Mouse (Mus musculus): ENCODE measurements around the gene Rad23a. TPM values are rescaled to one million over a fixed set of nuclear protein-coding genes. Genes with fewer than 3 reads are reported as not detected.

Gene Rad23a
- polyA plus RNA-seq, 1 experiment from 2014 or later = 110 TPM

DNA sequence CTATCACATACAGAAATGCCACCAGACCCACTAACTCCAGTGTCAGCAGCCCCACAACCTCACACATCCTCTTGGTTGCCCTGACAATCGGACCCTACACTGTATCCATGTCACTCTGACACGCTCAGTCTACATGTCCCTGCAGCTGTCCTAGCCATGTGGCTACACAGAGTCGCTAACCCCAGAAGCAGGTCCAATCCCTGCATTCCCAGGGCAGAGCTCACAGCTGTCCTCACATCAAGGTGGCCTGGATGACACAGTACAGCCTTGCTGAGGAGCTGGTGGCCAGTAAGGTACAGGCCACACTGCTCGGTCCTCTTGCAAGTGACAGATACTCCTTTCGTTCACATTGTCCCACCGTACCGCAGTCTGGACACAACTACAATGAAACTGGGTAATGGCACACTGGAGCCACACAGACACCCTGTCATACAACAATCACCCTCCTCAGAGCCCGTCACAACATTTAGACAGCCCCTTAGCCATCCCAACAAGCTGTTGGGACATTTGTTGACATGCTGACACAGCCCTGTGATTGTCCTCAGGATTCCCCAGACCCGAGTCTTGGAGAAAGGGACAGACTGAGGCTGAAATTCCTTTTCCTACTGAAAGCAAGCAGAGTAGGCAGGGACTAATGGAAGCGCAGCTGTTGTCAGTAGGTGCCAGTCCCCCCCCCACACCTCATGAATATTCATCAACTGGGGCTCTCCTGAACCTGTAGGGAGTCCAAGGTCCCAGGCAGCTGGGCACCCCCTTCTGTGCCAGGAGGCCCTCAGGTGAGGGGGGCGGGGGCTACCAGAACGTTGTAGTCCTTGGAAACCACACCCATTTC lies 31.1 kb downstream of the Rad23a start:
- peaks cover 8% of the 10 kb centered on the region for H3K4me1 ChIP-seq (replicated peaks; ENCODE audit: control insufficient read depth, insufficient read depth, low read length)
- 67% methylated on average over 12 of the region's 12 CpGs for WGBS
- 0 out of 2 replicates have a peak, but pooled peaks cover 5% of the 10 kb centered on the region for H3K9me3 ChIP-seq (ENCODE audit: control insufficient read depth, low read length)
- H3K27me3 ChIP-seq (ENCODE audit: control insufficient read depth, insufficient read depth, low read depth, low read length) = no peaks in the 10 kb centered on the region; the same call in 1 of the 2 replicates
- no peak overlapping the region for H3K4me2 ChIP-seq (ENCODE audit: low read depth, low read length)
- ATAC-seq (ENCODE audit: low read depth) = no peak
- H3K4me3 ChIP-seq (ENCODE audit: low read length) = no peak overlapping the region
- no peaks in the 10 kb centered on the region for H3K36me3 ChIP-seq (ENCODE audit: control insufficient read depth, insufficient read depth, low read length)
- H3K27ac ChIP-seq (ENCODE audit: low read length) = no peak overlapping the region
- no peak overlapping the region for H3K9ac ChIP-seq (ENCODE audit: low read length)

DNA sequence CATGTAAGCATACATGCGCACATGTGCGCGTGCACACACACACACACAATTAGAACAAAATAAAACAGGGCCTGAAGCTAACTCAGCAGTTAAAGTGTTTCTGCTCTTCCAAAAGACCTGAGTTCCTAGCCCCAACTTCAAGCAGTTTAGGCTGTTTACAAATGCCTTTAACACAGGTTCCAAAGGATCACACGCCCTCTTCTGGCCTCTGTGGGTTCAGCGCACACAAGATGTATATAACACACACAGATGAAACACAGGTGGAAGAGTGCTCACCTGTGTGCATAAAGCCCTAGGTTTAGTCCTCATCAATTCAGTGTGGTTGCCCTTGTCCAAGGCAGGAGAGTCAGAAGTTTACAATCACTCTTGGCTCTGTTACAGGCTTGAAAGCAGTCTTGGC lies 34.4 kb downstream of the Rad23a start:
- H3K27me3 ChIP-seq (ENCODE audit: control insufficient read depth, insufficient read depth, low read depth, low read length) = no peaks in the 10 kb centered on the region
- H3K9me3 ChIP-seq (ENCODE audit: control insufficient read depth, low read length) = 0 out of 2 replicates have a peak, but pooled peaks cover 5% of the 10 kb centered on the region

DNA sequence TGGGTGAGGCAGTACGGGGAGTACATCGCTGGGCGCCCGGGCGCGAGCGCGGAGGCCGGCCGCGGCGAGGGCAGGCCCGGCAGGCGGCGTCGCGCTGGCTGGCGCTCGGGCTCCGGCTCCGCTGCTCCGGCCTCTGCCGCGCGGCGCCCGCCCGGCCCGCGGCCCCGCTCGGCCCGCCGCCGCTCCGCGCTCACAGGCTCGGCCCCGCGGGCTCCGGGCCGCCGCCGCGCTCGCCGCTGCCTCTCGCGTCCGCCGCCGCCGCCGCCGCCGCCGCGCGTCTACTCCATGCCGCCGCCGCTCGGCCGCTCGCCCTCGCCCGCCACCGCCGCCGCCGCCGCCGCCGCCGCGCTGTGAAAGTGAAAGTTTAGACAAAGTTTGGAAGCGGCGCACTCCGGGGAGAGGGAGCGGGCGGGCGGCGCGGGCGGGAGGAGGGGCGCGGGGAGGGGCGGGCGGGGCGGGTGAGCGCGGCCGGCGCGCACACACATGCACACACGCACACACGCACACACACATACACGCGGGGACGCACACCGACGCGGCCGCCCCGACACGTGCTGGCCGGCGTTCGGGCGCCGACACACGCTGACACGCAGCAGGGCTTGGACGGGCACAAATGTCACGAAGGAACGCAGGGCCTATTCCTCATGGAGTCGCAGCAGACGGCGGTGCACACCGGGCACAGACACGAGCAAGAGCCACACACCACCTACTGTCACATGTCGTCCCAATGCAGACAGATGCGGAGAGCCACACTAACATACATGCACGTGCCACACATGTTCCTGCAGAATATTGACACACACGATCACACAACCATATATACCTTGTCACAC lies 40.2 kb downstream of the Rad23a start, which contains the start of gene Nfix:
Gene Nfix, minus strand, starts transcription at position 346 of the 833 bp plus-strand sequence.
- H3K4me3 ChIP-seq (ENCODE audit: low read length) = peak within 1 kb of the TSS; percentile 90
- WGBS = 2% methylated on average over 35 of the region's 125 CpGs
- H3K9ac ChIP-seq (ENCODE audit: low read length) = peak within 1 kb of the TSS; percentile 99
- H3K27ac ChIP-seq (ENCODE audit: low read length) = peak within 1 kb of the TSS; percentile 94
- peaks cover 39% of the 10 kb centered on the region for H3K4me1 ChIP-seq (replicated peaks; ENCODE audit: control insufficient read depth, insufficient read depth, low read length)
- no peaks in the 10 kb centered on the region for H3K9me3 ChIP-seq (ENCODE audit: control insufficient read depth, low read length)
- peaks cover 4% of the 10 kb centered on the region; the same call in 1 of the 2 replicates for H3K36me3 ChIP-seq (ENCODE audit: control insufficient read depth, insufficient read depth, low read length)
- ATAC-seq (ENCODE audit: low read depth) = peak; percentile 71
- peak within 1 kb of the TSS; percentile 90 for H3K4me2 ChIP-seq (ENCODE audit: low read depth, low read length)
- H3K27me3 ChIP-seq (ENCODE audit: control insufficient read depth, insufficient read depth, low read depth, low read length) = no peaks in the 10 kb centered on the region

More for the DNA sequence above, 34.4 kb downstream of the Rad23a start:
- Histone ChIP-seq H3K27ac (ENCODE audit: low read length) (no peak overlapping the region), H3K4me2 (ENCODE audit: low read depth, low read length) (no peak overlapping the region), H3K9ac (ENCODE audit: low read length) (no peak overlapping the region), H3K4me3 (ENCODE audit: low read length) (no peak overlapping the region), H3K4me1 (replicated peaks; ENCODE audit: control insufficient read depth, insufficient read depth, low read length) (peaks cover 7% of the 10 kb centered on the region), H3K36me3 (ENCODE audit: control insufficient read depth, insufficient read depth, low read length) (no peaks in the 10 kb centered on the region)
- ATAC-seq (ENCODE audit: low read depth) = no peak
- 92% methylated on average over 5 of the region's 5 CpGs for WGBS

DNA sequence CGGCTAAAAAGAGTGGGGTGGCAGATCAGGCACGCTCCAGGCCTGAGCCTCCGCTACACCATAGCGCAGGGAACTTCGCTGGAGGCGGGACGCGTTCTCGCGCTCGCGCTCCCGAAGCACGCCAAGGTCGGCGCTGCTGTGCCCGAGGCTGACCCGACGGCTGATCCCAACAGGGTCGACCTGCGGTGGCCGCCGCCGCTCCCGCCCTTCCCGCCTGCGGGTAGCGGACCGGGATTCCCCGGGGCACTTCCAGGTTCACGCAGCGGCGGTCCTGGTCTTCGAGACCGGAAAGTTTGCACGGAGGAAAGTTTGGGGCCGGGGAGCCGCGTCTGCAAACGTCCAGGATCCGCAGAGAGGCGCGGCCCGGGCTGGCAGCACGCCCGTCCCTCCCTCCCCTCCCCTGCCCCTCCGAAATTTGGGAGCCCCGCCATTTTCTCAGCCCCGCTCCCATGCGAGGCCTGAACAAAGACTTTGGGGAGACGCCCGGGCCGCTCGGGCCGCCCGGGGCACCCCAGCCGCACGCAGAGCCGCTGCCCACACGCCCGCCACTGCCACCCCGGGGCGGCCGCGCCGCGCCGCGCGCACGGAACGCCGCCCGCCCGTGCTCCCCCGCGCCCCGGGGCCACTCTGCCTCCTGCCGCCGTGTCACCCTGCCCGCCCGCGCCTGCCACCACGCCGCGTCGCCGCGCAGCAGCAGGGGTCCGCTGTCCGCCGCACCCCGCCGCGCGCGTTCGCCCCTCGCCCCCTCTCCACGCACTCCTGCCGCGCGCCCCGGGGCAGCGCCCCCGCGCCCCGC lies 41.1 kb downstream of the Rad23a start:
- Histone ChIP-seq H3K4me3 (ENCODE audit: low read length) (peak overlapping the region; percentile 90), H3K9me3 (ENCODE audit: control insufficient read depth, low read length) (no peaks in the 10 kb centered on the region), H3K27me3 (ENCODE audit: control insufficient read depth, insufficient read depth, low read depth, low read length) (no peaks in the 10 kb centered on the region), H3K9ac (ENCODE audit: low read length) (peak overlapping the region; percentile 99), H3K27ac (ENCODE audit: low read length) (peak overlapping the region; percentile 94), H3K4me1 (replicated peaks; ENCODE audit: control insufficient read depth, insufficient read depth, low read length) (peaks cover 48% of the 10 kb centered on the region), H3K36me3 (ENCODE audit: control insufficient read depth, insufficient read depth, low read length) (peaks cover 4% of the 10 kb centered on the region; the same call in 1 of the 2 replicates), H3K4me2 (ENCODE audit: low read depth, low read length) (peak overlapping the region; percentile 90)
- 0% methylated on average over 62 of the region's 108 CpGs for WGBS
- ATAC-seq (ENCODE audit: low read depth) = peak; percentile 40

DNA sequence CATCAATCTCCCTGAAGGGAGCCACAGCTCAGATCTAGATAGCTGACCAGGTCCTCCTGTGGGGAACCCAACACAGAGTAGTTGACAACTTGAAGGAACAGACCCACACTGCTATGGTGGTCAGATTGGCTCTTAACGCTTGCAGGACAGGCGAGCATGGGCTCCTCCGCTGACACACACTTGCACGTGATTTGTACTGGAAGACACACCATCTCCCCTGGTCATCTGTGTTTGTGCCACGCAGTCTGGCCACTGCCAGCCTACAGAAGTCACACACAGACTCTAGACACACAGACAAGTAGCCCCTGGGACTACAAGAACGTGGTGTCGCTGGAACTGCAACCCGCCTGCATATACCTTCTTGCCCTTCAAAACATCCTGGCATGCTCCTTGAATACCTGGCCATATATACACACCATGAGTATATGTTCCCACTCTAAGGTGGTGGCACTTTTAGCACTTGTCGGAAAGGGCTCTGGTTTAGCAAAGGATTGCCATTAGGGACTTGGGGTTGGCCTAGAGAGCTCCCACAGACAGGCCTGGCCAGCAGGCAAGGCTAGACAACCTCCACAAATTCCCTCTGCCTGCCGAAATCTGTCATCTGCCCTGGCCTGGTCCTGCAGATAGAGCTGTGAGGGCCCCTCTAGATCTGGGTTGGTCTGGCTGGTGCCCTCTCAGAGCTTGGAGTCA lies 41.9 kb downstream of the Rad23a start:
- 59% methylated on average over 10 of the region's 10 CpGs for WGBS
- Histone ChIP-seq H3K4me3 (ENCODE audit: low read length) (peak overlapping the region; percentile 90), H3K4me2 (ENCODE audit: low read depth, low read length) (peak overlapping the region; percentile 90), H3K9ac (ENCODE audit: low read length) (peak overlapping the region; percentile 99), H3K36me3 (ENCODE audit: control insufficient read depth, insufficient read depth, low read length) (peaks cover 4% of the 10 kb centered on the region; the same call in 1 of the 2 replicates), H3K4me1 (replicated peaks; ENCODE audit: control insufficient read depth, insufficient read depth, low read length) (peaks cover 54% of the 10 kb centered on the region), H3K9me3 (ENCODE audit: control insufficient read depth, low read length) (no peaks in the 10 kb centered on the region), H3K27me3 (ENCODE audit: control insufficient read depth, insufficient read depth, low read depth, low read length) (no peaks in the 10 kb centered on the region), H3K27ac (ENCODE audit: low read length) (peak overlapping the region; percentile 94)
- ATAC-seq (ENCODE audit: low read depth) = no peak

DNA sequence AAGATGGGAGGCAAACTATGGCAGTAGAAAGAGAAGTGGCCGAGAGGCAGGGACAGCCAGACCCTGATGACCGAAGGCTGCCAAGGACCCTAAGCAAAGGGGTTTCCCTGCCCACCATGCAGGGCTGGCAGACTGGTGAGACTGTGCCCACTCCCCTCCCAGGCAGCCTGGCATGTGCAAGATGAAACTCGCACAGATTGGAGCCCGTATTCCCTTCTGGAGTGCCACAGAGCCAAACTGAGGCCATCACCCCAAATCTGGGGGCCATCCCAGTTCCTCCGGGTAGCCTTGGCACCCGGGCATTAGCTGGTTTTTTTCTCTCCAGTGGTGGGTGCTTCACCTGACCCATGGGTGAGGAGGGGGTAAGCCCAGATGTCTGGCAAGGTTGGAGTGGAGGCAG lies 42.5 kb downstream of the Rad23a start:
- ATAC-seq (ENCODE audit: low read depth) = no peak
- Histone ChIP-seq H3K27me3 (ENCODE audit: control insufficient read depth, insufficient read depth, low read depth, low read length) (no peaks in the 10 kb centered on the region), H3K4me1 (replicated peaks; ENCODE audit: control insufficient read depth, insufficient read depth, low read length) (peaks cover 55% of the 10 kb centered on the region), H3K9me3 (ENCODE audit: control insufficient read depth, low read length) (no peaks in the 10 kb centered on the region), H3K4me2 (ENCODE audit: low read depth, low read length) (peak overlapping the region; percentile 90), H3K9ac (ENCODE audit: low read length) (peak overlapping the region; percentile 99), H3K27ac (ENCODE audit: low read length) (no peak overlapping the region), H3K36me3 (ENCODE audit: control insufficient read depth, insufficient read depth, low read length) (peaks cover 4% of the 10 kb centered on the region; the same call in 1 of the 2 replicates), H3K4me3 (ENCODE audit: low read length) (peak overlapping the region; percentile 90)
- 78% methylated on average over 6 of the region's 6 CpGs for WGBS

DNA sequence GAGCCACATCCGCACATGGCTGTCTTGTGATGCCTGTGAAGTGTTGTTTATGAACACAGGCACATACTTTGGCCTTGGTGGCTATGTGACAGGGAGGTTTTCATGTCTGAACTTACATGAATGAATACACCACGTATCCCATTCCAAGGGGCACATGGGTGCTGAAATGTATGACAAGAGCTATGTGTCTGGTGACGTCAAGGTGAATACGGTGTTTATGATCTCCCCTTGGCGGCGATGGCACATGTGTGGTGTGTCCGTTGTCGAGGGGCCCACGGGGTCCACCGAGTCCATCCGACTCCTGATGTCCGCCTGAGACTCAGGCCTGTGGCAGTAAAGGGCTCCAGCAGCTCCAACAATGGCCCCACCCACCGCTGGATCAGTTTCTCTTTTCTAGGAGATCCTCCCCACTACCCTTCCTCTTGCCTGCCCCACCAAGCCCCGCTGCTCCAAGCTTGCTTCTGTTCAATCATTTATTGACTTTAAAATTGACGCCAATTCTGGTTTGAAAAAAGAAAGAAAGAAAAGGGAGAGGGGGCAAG lies 43.1 kb downstream of the Rad23a start:
- H3K4me2 ChIP-seq (ENCODE audit: low read depth, low read length) = no peak overlapping the region
- WGBS = 80% methylated on average over 15 of the region's 15 CpGs
- ATAC-seq (ENCODE audit: low read depth) = no peak
- H3K27ac ChIP-seq (ENCODE audit: low read length) = no peak overlapping the region
- no peak overlapping the region for H3K4me3 ChIP-seq (ENCODE audit: low read length)
- no peaks in the 10 kb centered on the region for H3K27me3 ChIP-seq (ENCODE audit: control insufficient read depth, insufficient read depth, low read depth, low read length)
- H3K9ac ChIP-seq (ENCODE audit: low read length) = no peak overlapping the region; the same call in 1 of the 2 replicates
- H3K4me1 ChIP-seq (replicated peaks; ENCODE audit: control insufficient read depth, insufficient read depth, low read length) = peaks cover 58% of the 10 kb centered on the region
- H3K9me3 ChIP-seq (ENCODE audit: control insufficient read depth, low read length) = no peaks in the 10 kb centered on the region
- peaks cover 4% of the 10 kb centered on the region; the same call in 1 of the 2 replicates for H3K36me3 ChIP-seq (ENCODE audit: control insufficient read depth, insufficient read depth, low read length)

DNA sequence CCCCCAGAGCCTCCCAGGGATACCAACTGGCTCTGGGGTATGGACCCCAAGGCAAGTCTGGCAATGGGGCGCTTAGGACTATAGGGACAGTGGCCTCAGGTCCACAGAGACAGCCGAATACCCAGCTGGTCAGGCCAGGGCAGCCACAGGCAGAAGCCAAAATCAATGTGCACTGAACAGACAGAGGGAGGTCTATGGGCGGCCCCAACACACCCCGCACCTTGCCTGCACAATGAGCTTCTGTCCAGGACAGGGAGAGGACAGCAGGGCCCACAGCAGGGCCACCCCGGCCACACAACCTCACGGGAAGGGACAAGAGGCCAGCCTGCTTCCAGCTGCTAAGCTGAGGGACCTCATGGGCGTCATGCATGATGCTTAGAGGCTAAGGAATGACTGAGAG lies 46.0 kb downstream of the Rad23a start:
- H3K4me1 ChIP-seq (replicated peaks; ENCODE audit: control insufficient read depth, insufficient read depth, low read length) = peaks cover 72% of the 10 kb centered on the region
- H3K9ac ChIP-seq (ENCODE audit: low read length) = peak overlapping the region; percentile 2; the same call in 1 of the 2 replicates
- no peaks in the 10 kb centered on the region for H3K27me3 ChIP-seq (ENCODE audit: control insufficient read depth, insufficient read depth, low read depth, low read length)

More for the DNA sequence above, 46.0 kb downstream of the Rad23a start:
- H3K4me2 ChIP-seq (ENCODE audit: low read depth, low read length) = peak overlapping the region; percentile 47; the same call in 1 of the 2 replicates
- H3K27ac ChIP-seq (ENCODE audit: low read length) = peak overlapping the region; percentile 80
- H3K4me3 ChIP-seq (ENCODE audit: low read length) = peak overlapping the region; percentile 9; the same call in 1 of the 2 replicates
- no peaks in the 10 kb centered on the region for H3K9me3 ChIP-seq (ENCODE audit: control insufficient read depth, low read length)
- WGBS = 39% methylated on average over 7 of the region's 7 CpGs
- peaks cover 4% of the 10 kb centered on the region; the same call in 1 of the 2 replicates for H3K36me3 ChIP-seq (ENCODE audit: control insufficient read depth, insufficient read depth, low read length)
- ATAC-seq (ENCODE audit: low read depth) = peak; percentile 43

Measured in lung, embryonic 16.5 days (tissue).